Mouse (Mus musculus) limb, embryonic 15.5 days (tissue): ENCODE measurements at regions not wholly inside any gene's neighbourhood (a gene's known extent, or its start where the extent isn't known, plus 50 kb on each side); places are given as distances from the start of the nearest gene placed in this dataset.

Experiments used
- ATAC-seq: fragments of 200-750 bp; cut with Nextera tagmentation; 2 replicates; pipeline ENCODE4 v1.8.0; 2017; ENCODE audit warnings: low read depth, moderate TSS enrichment; ENCODE audit not compliant: insufficient number of reproducible peaks, low FRiP score, low TSS enrichment
- H3K27ac ChIP-seq: fragments of 300-500 bp; sonication (generic); 2 replicates; pipeline ENCODE4 v1.5.1; 2015; ENCODE audit warnings: moderate library complexity, mild to moderate bottlenecking, inconsistent platforms
- H3K27me3 ChIP-seq: fragments of 300-500 bp; sonication (generic); 2 replicates; pipeline ENCODE4 v1.6.1; 2015; ENCODE audit warnings: inconsistent platforms
- H3K36me3 ChIP-seq: fragments of 300-500 bp; sonication (generic); 2 replicates; pipeline ENCODE4 v1.6.1; 2015; ENCODE audit warnings: inconsistent platforms
- H3K4me1 ChIP-seq: fragments of 300-500 bp; sonication (generic); 2 replicates; pipeline ENCODE4 v1.6.1; 2015; ENCODE audit warnings: inconsistent platforms
- H3K4me2 ChIP-seq: fragments of 300-500 bp; sonication (generic); 2 replicates; pipeline ENCODE4 v1.6.1; 2015; ENCODE audit warnings: mild to moderate bottlenecking, inconsistent platforms
- H3K4me3 ChIP-seq: fragments of 300-500 bp; sonication (generic); 2 replicates; pipeline ENCODE4 v1.5.1; 2015; ENCODE audit warnings: mild to moderate bottlenecking, inconsistent platforms
- H3K9ac ChIP-seq: fragments of 300-500 bp; sonication (generic); 2 replicates; pipeline ENCODE4 v1.6.1; 2015; ENCODE audit warnings: inconsistent platforms
- H3K9me3 ChIP-seq: fragments of 300-500 bp; sonication (generic); 2 replicates; pipeline ENCODE4 v1.6.1; 2016; ENCODE audit warnings: inconsistent platforms
- WGBS: fragments of 180-500 bp; shearing (Covaris S2); methylation state at CpG from one replicate; pipeline ENCODE4 v1.1.7; 2015; 5-methylcytosine and 5-hydroxymethylcytosine counted together

DNA sequence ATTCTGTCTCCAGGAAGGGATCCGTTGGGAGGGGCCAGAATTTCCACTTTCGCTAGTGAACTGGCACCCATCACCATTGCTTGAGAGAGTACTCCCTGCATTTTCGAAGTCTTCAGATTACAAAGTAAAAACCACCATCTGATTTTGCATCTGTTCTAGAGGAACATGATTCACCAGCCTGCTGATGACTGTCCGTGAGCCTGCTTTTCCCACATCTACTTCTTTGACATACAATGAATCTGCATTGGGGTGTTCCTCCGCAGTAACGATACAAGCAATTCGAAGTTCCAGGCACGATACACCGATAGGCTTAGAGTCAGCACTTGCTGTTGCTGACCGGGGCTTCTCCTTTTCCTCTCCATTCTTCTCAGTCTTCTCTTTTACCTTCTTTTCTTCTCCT lies 285.1 kb upstream of the Gm4791 start:
- H3K36me3 ChIP-seq: no peaks in the 10 kb centered on the region
- no peak for ATAC-seq
- H3K27me3 ChIP-seq: no peaks in the 10 kb centered on the region
- no peaks in the 10 kb centered on the region for H3K9me3 ChIP-seq
- H3K9ac ChIP-seq: no peak overlapping the region
- H3K4me1 ChIP-seq: no peaks in the 10 kb centered on the region
- H3K4me3 ChIP-seq: no peak overlapping the region
- WGBS: 90% methylated on average over 10 of the region's 10 CpGs
- no peak overlapping the region for H3K27ac ChIP-seq
- no peak overlapping the region for H3K4me2 ChIP-seq

DNA sequence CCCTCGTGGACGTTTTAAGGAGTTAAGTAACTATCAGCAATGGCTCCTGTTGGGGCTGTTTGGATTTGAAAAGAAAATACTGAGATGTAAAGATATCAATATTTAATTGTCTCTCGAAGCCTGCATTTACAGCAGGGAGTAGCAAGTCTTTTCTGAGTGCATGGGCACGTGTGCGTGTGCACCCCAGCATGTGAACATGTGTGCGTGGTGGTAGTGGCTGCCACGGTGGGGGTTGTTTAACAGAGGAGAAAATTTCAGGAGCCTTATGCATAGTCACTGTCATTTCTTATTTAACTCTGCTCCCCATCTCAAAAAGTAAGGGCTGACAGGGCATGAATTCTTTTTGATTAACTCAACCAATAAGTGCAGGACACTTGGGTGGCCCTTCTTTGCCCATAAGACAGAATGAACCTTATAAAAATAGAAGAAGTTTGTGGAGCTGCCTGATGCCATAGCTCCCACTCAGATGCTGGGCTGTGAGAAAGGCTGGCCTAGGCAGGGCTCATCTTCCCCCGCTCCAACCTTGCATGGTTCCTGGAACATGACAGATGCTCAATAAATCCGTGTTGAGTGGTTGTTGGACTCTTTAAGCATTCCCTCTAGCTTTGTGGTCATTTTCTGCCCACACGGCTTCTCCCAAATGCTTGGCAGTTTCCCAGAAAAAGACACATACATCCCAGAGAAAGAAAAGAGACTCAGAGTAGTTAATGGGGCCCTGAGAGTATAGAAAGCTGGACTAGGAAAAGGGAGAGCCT lies 294.2 kb upstream of the Gm4791 start:
- no peaks in the 10 kb centered on the region for H3K4me1 ChIP-seq
- no peaks in the 10 kb centered on the region for H3K9me3 ChIP-seq
- H3K36me3 ChIP-seq: no peaks in the 10 kb centered on the region
- no peak overlapping the region for H3K4me3 ChIP-seq
- no peak for ATAC-seq
- no peak overlapping the region for H3K9ac ChIP-seq
- no peak overlapping the region for H3K27ac ChIP-seq
- peaks cover 19% of the 10 kb centered on the region for H3K27me3 ChIP-seq
- WGBS: 59% methylated on average over 10 of the region's 10 CpGs
- no peak overlapping the region for H3K4me2 ChIP-seq

DNA sequence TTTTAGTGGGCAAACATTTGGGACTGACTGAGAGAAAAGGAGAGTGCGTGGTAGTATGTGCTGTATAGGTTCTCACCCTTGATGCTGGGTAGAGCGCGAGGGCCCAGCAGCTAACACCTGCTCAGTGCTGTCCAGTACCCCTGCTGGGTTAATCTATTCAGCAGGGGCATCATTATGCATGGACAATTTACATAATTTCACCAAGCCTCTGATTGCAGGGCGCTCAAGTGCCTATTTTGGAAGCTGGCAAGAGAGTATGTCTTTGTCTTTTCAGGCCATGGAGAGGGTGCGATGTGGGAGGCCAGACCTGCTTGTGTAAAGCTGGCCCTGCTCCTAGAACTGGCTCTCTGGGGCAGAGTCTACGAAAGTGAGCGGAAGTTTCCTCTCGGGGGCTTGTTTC lies 294.9 kb upstream of the Gm4791 start:
- Histone ChIP-seq H3K4me1 (no peaks in the 10 kb centered on the region), H3K9ac (no peak overlapping the region), H3K27me3 (peaks cover 19% of the 10 kb centered on the region), H3K9me3 (no peaks in the 10 kb centered on the region), H3K4me2 (no peak overlapping the region), H3K36me3 (no peaks in the 10 kb centered on the region), H3K4me3 (no peak overlapping the region), H3K27ac (no peak overlapping the region)
- WGBS: 64% methylated on average over 8 of the region's 8 CpGs
- ATAC-seq: no peak

DNA sequence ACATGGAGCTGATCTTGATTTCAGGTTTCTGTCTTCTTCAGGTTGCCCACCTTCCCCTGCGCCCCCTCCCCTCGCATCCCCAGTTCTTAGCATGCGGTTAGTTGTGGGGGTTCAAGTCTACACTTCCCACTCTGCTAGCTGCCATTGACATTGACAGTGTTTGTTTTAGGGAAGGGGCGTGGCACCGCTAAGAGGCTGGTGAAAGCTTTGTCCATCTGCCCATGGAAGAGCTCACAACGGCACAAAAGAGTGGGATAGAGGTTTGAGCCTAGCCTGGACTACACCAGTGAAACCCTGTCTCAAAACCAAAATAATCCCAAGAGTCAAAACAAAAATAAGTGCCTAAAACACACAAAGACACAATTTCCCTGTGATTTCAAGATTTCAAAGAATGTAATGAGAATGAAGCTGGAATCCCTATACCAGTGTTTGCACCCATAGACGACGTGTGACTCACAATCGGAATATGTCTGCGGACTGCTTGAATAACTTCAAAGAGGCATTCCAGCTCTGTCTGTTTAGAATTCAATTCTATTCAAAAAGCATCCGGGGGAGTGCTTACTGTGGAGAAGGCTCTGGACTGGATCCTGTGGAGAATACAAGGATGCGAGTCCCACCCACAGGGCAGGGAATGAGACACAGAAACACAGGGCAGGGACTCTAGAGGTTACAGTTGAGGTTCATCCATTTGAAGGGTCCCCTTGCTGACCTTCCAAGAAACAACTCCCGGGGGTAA lies 295.5 kb upstream of the Gm4791 start:
- Histone ChIP-seq H3K4me3 (no peak overlapping the region), H3K4me1 (no peaks in the 10 kb centered on the region), H3K36me3 (no peaks in the 10 kb centered on the region), H3K27ac (no peak overlapping the region), H3K9me3 (no peaks in the 10 kb centered on the region), H3K27me3 (peaks cover 19% of the 10 kb centered on the region), H3K9ac (no peak overlapping the region), H3K4me2 (no peak overlapping the region)
- no peak for ATAC-seq
- WGBS: 77% methylated on average over 13 of the region's 13 CpGs

DNA sequence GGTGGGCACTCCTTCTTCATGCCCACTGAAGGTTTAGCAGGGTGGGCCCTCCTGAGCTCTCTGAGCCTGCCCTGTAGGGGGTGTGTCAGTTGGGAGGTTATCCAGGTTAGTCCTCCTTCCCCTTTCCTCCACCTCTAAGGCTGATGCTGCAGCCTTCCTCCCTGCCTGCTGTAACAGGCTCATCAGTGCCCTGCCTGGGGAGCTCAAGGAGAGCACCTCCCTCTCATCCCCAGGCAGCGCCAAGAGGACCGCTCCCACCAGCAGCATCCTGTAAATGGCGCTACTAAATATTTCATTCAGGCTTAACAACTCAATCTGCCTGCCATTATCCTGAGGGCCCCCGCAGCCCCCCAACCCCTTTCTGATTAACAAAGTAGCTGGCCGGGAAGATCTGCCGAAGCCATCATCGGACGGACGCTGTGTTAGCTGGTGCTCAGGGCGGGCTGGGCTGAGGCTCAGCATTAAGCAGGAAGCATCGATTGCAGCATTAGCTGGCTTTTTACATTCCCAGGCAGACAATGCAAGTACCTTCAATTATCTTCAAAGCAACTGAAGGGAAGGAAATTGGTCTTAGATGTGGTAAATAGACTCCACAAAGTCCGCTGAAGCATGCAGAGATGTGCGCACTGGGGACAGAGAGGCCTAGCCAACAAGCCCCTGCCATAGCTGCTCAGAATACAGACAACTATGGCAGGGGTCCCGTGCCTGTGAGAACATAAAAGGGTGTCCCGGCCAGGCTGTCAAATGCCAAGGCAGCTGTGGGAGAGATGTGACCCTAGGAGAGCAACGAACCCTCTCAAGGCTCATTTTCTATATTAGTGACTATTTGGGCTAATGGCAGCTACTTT lies 296.3 kb upstream of the Gm4791 start:
- 39% methylated on average over 16 of the region's 16 CpGs for WGBS
- no peaks in the 10 kb centered on the region for H3K9me3 ChIP-seq

DNA sequence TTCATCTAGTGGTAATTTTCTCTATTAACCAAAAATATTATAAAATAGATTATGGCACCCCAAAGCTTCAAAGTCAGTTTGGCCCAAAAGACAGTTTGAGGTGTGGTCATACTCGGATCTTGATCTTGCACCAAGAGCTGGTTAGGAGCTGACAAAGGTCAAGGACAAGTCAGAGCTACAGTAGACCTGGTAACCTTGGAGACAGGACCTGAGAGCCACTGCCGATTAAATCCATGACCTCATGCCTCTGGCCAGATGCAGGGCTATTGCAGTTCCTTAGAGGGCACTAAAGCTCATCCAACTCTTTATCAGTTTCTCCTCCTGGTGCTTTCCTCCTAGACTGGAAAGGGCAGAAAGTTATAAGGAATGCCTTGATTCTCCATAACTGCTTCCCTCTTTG lies 302.4 kb upstream of the Gm4791 start:
- Histone ChIP-seq H3K4me3 (no peak overlapping the region), H3K27ac (no peak overlapping the region), H3K9me3 (no peaks in the 10 kb centered on the region), H3K4me2 (no peak overlapping the region), H3K36me3 (no peaks in the 10 kb centered on the region), H3K4me1 (no peaks in the 10 kb centered on the region), H3K27me3 (no peaks in the 10 kb centered on the region), H3K9ac (no peak overlapping the region)
- 63% methylated on average over 2 of the region's 2 CpGs for WGBS
- ATAC-seq: no peak

More for the DNA sequence above, 296.3 kb upstream of the Gm4791 start:
- no peak for ATAC-seq
- Histone ChIP-seq H3K4me1 (no peaks in the 10 kb centered on the region), H3K4me2 (no peak overlapping the region), H3K9ac (no peak overlapping the region), H3K27me3 (peaks cover 16% of the 10 kb centered on the region), H3K27ac (no peak overlapping the region), H3K4me3 (no peak overlapping the region), H3K36me3 (no peaks in the 10 kb centered on the region)

DNA sequence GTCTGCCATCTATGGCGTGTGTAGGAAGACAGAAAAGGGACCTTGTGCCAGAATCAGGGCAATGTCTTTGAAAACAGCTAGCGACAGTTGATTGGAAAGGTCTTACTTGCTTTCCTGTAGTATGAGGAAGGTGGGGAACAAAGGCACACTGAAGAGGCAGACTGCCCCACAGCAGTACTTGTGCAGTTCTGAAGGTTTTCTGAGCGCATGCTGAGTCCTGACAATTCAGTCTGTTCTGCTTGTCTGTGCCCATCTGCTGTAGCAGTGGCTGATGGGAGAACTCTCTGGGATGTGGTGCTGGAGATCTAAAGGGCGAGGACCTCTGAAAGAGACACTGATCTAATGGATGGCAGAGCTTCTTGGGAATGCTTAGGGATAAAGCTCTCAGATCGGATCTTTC lies 309.2 kb upstream of the Gm4791 start:
- no peaks in the 10 kb centered on the region for H3K36me3 ChIP-seq
- peaks cover 4% of the 10 kb centered on the region; the same call in 1 of the 2 replicates for H3K27me3 ChIP-seq
- 83% methylated on average over 5 of the region's 5 CpGs for WGBS
- H3K4me1 ChIP-seq: no peaks in the 10 kb centered on the region
- no peaks in the 10 kb centered on the region for H3K9me3 ChIP-seq
- H3K4me2 ChIP-seq: no peak overlapping the region
- H3K27ac ChIP-seq: no peak overlapping the region
- H3K4me3 ChIP-seq: no peak overlapping the region
- ATAC-seq: no peak
- H3K9ac ChIP-seq: no peak overlapping the region

DNA sequence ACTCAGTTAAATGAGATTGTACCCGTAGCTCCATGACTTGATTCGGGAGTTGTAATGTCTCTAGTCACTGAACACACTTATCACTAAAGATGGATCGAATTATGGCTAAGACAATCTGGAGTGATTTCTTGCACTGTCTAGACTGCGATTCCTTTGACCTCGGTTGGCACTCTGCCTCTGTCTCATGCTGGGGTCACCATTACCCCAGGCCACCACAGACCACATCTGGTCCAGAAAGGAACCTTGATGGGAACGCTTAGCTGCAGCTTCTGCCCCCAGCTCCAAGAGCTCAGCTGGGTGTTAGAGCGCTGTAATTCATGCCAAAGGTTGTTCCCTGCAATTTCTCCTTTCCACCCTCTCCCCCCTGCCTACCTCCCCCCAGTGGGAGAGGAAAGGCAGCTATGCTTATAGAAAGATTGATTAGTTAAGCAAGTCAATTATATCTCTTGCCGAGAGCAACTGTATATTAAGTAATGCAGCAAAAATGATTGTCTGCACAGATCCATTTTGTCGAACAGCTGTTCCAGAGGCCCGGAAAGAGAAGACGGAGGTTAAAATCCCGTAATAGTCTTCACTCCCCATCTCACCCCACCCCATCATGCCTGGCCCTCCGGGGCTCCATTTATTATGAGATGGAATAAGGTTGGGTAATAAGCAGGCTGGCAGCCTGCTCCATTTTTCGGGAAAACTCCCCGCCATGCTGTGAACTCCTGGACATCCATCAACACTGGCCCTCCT lies 314.3 kb upstream of the Gm4791 start:
- Histone ChIP-seq H3K4me2 (no peak overlapping the region), H3K27me3 (peaks cover 2% of the 10 kb centered on the region; the same call in 1 of the 2 replicates), H3K36me3 (no peaks in the 10 kb centered on the region), H3K9ac (no peak overlapping the region), H3K27ac (no peak overlapping the region), H3K9me3 (no peaks in the 10 kb centered on the region), H3K4me3 (no peak overlapping the region), H3K4me1 (no peaks in the 10 kb centered on the region)
- 69% methylated on average over 15 of the region's 15 CpGs for WGBS
- no peak for ATAC-seq

DNA sequence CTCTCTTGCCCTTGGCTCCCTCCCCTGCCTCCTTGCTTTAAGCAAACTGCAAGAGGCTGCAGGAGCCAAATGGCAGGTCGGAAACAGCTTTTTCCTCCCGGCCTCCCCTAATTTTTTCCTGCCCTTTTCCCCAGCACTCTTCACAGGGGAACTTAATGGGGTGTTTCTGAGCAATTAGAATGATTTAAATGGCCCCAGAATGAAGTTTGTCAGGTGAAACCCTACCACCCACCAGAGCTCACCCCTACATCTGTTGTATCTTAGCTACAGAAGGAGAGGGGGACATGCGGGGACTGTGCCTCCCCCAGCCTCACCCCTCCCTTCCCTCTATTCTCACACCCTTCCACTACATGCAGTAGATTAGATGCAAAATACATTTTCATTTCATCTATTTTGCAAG lies 326.5 kb upstream of the Gm4791 start:
- WGBS: 17% methylated on average over 3 of the region's 3 CpGs
- ATAC-seq: no peak

DNA sequence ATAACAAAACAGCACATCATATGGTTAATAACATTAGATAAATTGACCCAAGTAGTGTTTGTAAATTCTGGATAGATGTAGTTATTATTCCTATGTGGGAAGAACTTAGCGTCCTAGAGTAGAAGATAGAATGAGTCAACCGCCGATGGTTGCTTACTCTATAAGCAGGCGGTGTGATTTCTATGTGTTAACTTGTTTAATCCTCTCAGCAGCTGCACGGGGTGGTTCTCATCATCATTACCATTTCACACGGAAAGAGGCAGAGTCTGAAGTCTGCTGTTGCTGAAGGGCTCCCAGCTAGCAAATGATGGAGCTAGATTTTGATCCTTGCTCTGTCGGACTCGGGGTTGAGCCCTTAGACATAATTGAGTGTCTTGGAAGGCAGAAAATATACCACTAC lies 334.6 kb upstream of the 4931429L15Rik start:
- Histone ChIP-seq H3K4me2 (no peak overlapping the region), H3K27ac (no peak overlapping the region), H3K9ac (no peak overlapping the region), H3K9me3 (no peaks in the 10 kb centered on the region), H3K4me3 (no peak overlapping the region), H3K36me3 (no peaks in the 10 kb centered on the region), H3K27me3 (no peaks in the 10 kb centered on the region), H3K4me1 (no peaks in the 10 kb centered on the region)
- 82% methylated on average over 8 of the region's 8 CpGs for WGBS
- ATAC-seq: no peak

More for the DNA sequence above, 326.5 kb upstream of the Gm4791 start:
- Histone ChIP-seq H3K9me3 (no peaks in the 10 kb centered on the region), H3K4me2 (no peak overlapping the region), H3K9ac (no peak overlapping the region), H3K27ac (no peak overlapping the region), H3K4me1 (no peaks in the 10 kb centered on the region), H3K4me3 (no peak overlapping the region), H3K27me3 (0 out of 2 replicates have a peak, but pooled peaks cover 4% of the 10 kb centered on the region), H3K36me3 (no peaks in the 10 kb centered on the region)

DNA sequence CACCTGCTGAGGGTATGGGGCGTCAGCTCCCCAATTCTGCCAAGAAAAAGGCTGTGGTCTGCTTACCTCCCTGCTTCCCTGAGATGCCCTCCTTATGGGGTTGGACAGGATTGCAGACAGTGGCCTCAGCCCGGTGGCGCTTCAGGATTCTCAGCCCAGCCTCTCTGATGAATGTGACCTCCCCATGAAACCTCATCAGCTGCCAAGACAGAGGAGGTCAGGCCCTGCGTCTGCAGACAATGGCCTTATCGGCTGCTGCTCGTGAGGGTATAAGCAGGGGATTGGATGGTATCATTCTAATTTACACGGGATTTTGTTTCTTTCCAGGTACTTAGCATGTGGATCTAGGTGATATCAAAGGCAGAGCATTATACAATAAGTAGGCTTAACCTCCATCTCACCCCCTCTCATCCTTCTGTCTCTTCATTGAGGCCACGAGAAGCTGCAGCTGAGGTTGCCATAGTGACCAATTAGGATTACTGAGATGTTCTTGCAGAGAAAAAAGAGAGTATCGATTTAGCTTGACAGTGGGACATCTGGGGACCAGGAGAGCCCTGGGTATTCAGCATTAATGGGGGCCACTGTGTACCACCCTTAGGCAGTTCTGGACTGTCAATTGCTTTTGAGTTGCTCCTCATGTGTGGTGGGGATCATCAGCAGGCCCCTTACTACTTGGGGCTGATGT lies 327.6 kb upstream of the 4931429L15Rik start:
- Histone ChIP-seq H3K4me2 (no peak overlapping the region), H3K9me3 (no peaks in the 10 kb centered on the region), H3K27me3 (no peaks in the 10 kb centered on the region), H3K27ac (no peak overlapping the region), H3K4me1 (no peaks in the 10 kb centered on the region), H3K4me3 (no peak overlapping the region), H3K9ac (no peak overlapping the region), H3K36me3 (no peaks in the 10 kb centered on the region)
- ATAC-seq: no peak
- 66% methylated on average over 9 of the region's 9 CpGs for WGBS
